Mouse (Mus musculus) c-Kit-positive CD71-positive TER-119-positive erythroid progenitor cells, embryonic 14.5 days (primary cell): ENCODE data around the gene Rab5c.
A peak's percentile ranks its signal among the peaks of the same experiment; 100 is the strongest.

Source experiments
- DNase-seq: peaks from one replicate; pipeline ENCODE4 v3.0.0-alpha.2; 2013; ENCODE audit warnings: low spot score

Gene Rab5c

GRCm38 (mm10) chr11:100738066-100738604, at the start of gene Rab5c:
Rab5c (minus strand) TSS chr11:100738215.
- DNase-seq: peak; percentile 99

DNA sequence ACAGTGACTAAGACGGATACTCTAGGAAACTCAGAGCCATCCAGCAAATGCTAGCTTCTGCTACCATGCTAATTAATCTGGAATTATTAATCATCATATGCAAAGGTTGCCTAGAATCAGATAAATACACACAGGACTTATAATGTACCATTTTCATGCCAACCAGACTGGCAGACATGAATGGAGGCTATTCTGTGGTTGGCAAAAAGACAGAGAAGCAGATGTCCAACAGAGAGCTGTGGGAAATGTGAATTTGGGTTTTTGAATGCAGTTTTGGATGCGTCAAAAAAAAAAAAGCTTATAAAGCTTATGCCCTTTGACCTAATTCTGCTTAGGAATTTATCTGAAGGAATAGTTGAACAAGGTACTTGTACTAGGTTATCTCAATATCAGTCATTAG, 47.8 kb upstream of the Rab5c start:
- DNase-seq: no peak

DNA sequence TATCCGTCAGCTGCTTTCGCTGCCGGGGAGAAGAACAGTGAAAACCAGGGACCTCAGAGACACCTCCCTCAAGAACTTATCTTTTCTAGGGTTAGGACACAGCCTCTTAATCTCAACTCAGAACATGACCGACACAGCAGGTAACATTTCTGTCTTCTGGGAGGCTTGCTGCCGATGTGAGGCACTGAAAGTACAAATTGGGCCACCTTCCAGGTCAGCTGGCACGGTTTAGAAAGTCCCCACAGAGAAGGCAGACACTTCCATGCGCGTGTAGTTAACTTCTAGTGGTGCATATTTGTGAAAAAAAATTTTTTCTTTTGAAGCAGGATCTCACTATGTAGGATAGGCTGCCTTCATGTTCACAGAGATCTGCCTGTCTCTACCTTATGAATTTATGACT, 46.3 kb upstream of the Rab5c start:
- DNase-seq: no peak

- DNase-seq: no peak
These were observed 44.6 kb upstream of the Rab5c start for GRCm38 (mm10) chr11:100782568-100782967.

DNA sequence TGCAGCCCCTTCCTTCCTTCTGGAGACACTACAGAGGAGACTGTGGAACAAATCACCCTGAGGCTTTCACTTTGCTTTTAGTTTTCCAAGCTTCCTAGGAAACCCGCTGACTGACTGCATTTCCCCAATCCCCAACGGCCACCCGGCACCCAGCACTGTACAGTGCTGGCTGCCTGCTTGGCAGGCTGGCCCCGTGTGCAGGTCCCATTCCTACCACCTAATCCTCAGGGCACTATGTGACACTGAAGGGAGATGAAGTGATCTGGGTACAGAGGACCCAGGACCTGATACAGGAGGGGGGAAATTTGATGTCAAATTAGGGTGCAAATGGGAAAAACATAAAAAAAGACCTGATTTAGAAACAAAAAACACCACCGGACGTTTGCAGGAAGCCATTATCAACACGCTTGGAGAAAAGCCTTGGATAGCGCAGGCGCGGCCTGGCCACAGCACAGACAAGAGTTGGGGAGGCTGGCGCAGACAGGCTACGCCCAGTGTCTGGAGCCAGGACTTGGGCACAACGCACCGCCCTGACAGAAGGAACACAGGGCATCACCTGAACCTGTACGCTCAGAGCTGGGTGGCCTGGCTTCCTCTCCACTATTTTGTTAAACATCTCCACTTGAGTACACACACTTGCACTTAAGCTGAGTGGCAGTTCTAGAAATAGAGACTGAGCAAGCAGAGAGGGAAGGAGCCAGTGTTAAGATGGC, 43.9 kb upstream of the Rab5c start:
- DNase-seq: no peak

GRCm38 (mm10) chr11:100780247-100780646, 42.2 kb upstream of the Rab5c start:
- no peak for DNase-seq

DNA sequence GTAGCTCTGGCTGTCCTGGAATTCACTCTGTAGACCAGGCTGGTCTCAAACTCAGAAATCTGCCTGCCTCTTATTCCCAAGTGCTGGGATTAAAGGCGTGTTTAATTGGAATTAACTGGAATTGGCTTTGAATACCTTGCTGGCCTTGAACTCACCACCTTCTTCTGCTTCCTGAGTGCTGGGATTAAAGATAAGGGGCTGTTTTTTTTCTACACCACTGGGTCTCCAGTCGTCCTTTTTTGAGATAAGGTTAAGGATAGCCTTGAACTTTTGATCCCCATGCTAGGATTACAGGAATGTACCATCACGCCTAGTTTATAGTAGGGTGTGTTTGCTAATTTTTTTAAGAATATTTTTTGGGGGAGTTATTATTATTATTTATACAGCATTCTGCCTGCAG, 40.1 kb upstream of the Rab5c start:
- DNase-seq: no peak

DNA sequence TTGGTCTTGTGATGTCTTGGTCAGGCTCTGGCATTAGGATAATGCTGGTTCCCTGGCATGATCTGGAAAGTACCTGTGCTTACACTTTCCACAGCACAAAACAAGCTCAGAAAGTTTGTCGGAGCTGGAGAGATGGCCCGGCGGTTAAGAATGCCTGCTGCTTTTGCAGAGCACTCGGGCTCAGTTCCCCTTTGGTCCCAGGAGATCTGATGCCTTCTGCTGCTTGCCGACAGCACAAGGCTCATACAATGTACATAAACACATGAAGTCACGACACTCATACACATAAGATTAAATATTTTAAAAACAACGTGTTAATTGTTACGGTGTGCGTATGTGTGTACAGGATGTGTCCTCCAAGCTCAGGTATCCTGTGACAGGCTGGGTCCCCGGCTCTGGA, 37.9 kb upstream of the Rab5c start:
- no peak for DNase-seq

- no peak for DNase-seq
These were observed 36.2 kb upstream of the Rab5c start for GRCm38 (mm10) chr11:100774261-100774660.

- DNase-seq: peak; percentile 58
These were observed 32.8 kb upstream of the Rab5c start, which contains the start of gene Ghdc for GRCm38 (mm10) chr11:100770646-100771408. Ghdc (minus strand) TSS chr11:100770957.

- no peak for DNase-seq
These were observed 32.0 kb upstream of the Rab5c start for GRCm38 (mm10) chr11:100769980-100770379.

DNA sequence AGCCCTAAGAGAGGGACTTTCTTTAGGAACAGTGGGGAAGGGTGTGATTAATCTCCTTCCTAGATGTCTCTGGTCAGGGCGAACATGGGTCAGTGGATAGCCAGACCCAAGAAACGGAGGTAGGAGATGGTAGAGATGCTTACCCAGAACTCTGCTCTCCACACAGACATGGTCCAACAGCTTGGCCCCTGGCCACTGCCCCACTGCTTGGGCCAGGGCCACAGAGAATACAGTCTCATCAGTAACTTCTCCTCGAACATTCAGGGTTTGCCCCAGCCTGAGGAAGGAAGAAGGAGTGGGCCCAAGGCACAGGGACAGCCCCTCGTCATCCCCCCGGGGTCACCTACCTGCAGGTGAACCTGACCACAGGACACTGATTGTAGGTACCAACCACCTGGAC, 29.9 kb upstream of the Rab5c start:
- no peak for DNase-seq

DNA sequence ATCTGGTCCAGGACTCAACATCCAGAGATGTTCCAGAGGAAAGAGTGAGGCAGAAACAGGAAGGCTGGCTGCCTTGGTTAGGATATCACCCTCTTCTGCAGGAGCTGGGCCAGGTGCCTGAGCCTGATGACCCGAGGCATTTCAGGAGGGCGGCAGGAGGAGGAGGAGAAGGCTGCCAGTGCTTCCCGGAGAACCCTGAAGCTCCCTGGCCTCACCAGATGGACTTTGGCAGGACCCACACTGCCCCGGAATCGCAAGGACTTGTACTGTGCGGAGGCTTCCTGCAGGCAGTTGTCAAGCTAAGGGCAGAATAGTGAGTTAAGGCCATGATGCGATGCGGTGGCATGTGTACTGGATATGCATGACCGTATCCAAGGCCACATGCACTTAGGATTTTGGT, 28.7 kb upstream of the Rab5c start:
- no peak for DNase-seq

- DNase-seq: no peak
These were observed 24.8 kb upstream of the Rab5c start, which contains the start of gene Hcrt for GRCm38 (mm10) chr11:100762831-100763230. Hcrt (minus strand) TSS chr11:100762931.

DNA sequence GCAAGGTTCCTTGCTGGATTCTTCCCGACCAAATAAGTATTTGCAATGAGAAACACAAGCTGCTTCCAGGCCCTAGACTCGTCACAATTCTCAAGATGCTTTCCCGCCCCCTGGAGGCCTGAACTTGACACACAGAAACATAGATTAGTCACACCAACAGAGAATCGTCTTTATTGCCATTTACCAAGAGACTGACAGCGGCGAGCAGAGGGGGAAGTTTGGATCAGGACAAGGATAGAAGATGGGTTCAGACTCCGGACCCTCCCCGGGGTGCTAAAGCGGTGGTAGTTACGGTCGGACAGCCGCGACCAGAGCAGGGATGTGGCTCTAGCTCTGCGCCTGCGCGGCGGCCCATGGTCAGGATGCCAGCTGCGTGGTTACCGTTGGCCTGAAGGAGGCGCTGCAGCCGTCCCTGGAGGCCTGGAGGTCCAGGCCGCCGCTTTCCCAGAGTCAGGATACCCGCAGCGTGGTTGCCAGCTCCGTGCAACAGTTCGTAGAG, 23.6 kb upstream of the Rab5c start:
- peak; percentile 64 for DNase-seq

GRCm38 (mm10) chr11:100759611-100760233, 21.7 kb upstream of the Rab5c start, which contains the start of gene Kcnh4:
Kcnh4 (minus strand) TSS chr11:100759942.
- peak; percentile 29 for DNase-seq

GRCm38 (mm10) chr11:100758707-100759610, 20.9 kb upstream of the Rab5c start:
- DNase-seq: no peak

GRCm38 (mm10) chr11:100757566-100757965, 19.6 kb upstream of the Rab5c start:
- DNase-seq: no peak

- no peak for DNase-seq
These were observed 18.5 kb upstream of the Rab5c start for GRCm38 (mm10) chr11:100756476-100756875.

- DNase-seq: no peak
These were observed 16.7 kb upstream of the Rab5c start for GRCm38 (mm10) chr11:100754693-100755057.

DNA sequence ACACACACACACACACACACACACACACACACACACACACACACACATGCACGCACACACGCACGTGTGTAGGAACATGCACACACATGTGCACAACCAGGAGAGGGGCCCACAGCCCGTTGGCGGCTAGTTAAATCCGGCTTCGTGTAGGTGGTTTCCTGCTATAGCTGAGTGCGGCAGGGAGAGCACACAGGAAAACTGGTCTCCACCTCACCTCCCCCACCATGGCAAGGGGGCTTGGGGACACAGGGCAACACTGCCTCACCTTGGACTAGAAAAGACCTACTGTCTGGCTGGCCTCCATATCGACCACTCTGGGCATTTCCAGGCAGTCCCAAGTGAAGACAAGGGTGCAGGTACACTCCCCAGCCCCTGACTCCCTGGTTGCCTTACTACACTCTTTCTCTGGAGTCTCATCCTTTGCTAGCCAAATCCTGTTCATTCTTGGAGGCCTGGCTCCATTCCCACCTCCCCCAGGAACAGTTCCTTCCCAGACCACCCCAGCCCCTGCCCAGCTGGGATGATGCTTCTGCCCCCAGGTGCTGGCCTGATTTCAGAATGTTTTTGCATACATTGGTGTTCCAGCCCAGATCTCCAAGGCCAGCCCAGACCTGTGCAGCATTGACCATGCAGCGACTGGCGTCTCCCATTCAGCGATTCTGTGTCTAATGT, 16.1 kb upstream of the Rab5c start:
- no peak for DNase-seq
